Mouse (Mus musculus): ENCODE data around the gene Mettl15. TPM values are rescaled to one million over a fixed set of nuclear protein-coding genes. Genes with fewer than 3 reads are reported as not detected.
A peak's percentile ranks its signal among the peaks of the same experiment; 100 is the strongest.

The Mettl15 gene
- total and polyA plus RNA-seq, 3 experiments = 3.1 to 5.3 TPM; not detected in 1

DNA sequence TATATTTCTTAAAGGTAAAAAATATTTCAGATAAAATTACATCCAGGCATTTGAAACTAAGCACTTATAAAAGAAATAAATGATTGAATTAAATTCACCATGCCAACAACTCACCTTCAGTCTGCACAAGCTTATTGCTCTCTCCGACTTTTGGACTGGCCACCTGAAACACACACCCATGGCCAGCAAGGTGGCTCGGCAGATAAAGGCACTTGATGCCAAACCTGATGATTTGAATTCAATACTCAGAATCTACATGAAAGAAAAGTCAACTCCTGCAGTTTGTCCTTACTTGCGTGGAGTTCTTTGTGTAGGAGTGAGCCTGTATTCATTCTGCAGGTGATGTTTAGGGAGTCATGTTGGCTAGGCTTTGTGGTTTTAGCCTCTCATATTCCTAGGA, 3.6 kb upstream of the Mettl15 start:
- peaks cover 39% of the 10 kb centered on the region for H3K79me2 ChIP-seq (ENCODE audit: control insufficient read depth, insufficient read depth, low read length, poor library complexity)
- DNase-seq (ENCODE audit: low read depth, low spot score) = no peak
- H3K36me3 ChIP-seq (ENCODE audit: control insufficient read depth in 1 of 2, insufficient read depth in 2 of 2, low read length in 2 of 2) = peaks cover 12 to 26% of the 10 kb centered on the region in 2 experiments
- H3K4me3 ChIP-seq (ENCODE audit: control insufficient read depth in 1 of 2, insufficient read depth in 1 of 2, low read depth in 2 of 2, low read length in 2 of 2) = no peak overlapping the region
- TF ChIP-seq MAX (IDR thresholded peaks at IDR 0.05; ENCODE audit: low read length) (no peak), MYC (IDR thresholded peaks at IDR 0.05; ENCODE audit: low read depth, low read length) (no peak), TAL1 (IDR thresholded peaks at IDR 0.05; ENCODE audit: low read length) (no peak; the same call in 1 of the 2 replicates), E2F4 (IDR thresholded peaks at IDR 0.05; ENCODE audit: borderline replicate concordance, low read depth, low read length) (no peak), MYB (IDR thresholded peaks at IDR 0.05; ENCODE audit: low read depth, low read length) (no peak), POLR2AphosphoS2 (IDR thresholded peaks at IDR 0.05; ENCODE audit: low read length) (no peak), HCFC1 (IDR thresholded peaks at IDR 0.05; ENCODE audit: low read depth, low read length) (no peak), ZMIZ1 (IDR thresholded peaks at IDR 0.05; ENCODE audit: low read depth, low read length) (no peak), JUND (IDR thresholded peaks at IDR 0.05; ENCODE audit: low read depth, low read length) (no peak), ZC3H11A (IDR thresholded peaks at IDR 0.05; ENCODE audit: low read depth, low read length) (no peak), ZNF384 (IDR thresholded peaks at IDR 0.05; ENCODE audit: low read depth, low read length) (no peak)
- no peak overlapping the region for H3K9ac ChIP-seq (ENCODE audit: control insufficient read depth, low read depth, low read length, poor library complexity, severe bottlenecking)
- H3K27me3 ChIP-seq (ENCODE audit: control insufficient read depth in 1 of 2, insufficient read depth in 2 of 2, low read length in 2 of 2) = no peaks in the 10 kb centered on the region
- H3K27ac ChIP-seq (ENCODE audit: control insufficient read depth, low read depth, low read length) = no peak overlapping the region
- no peaks in the 10 kb centered on the region for H3K9me3 ChIP-seq (replicated peaks; ENCODE audit: insufficient read depth, low read length)
- H3K4me1 ChIP-seq (ENCODE audit: control insufficient read depth in 1 of 2, insufficient read depth in 2 of 2, low read length in 2 of 2) = peaks cover 9% of the 10 kb centered on the region in 2 experiments

DNA sequence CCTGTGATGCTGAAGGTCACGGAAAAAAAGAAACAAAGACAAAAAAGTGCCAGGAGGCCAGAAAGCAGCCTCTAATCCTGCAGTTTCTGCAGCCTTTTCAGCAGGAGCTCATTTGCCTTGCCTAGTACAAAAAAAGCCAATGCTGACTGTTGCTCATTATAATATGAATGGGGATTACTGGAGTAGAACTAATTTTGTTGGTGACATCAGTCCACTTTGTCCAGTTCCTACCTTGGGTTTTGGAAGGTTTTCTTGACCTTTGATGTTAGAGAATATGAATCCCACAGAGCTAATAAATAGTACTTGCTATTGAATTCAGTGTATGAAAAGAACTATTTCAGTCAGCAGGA, 768 bp upstream of the Mettl15 start:
- Histone ChIP-seq H3K4me3 (ENCODE audit: control insufficient read depth in 1 of 2, insufficient read depth in 1 of 2, low read depth in 2 of 2, low read length in 2 of 2) (peak overlapping the region; percentile 83 to 86), H3K79me2 (ENCODE audit: control insufficient read depth, insufficient read depth, low read length, poor library complexity) (peaks cover 35% of the 10 kb centered on the region), H3K9ac (ENCODE audit: control insufficient read depth, low read depth, low read length, poor library complexity, severe bottlenecking) (peak overlapping the region; percentile 85), H3K9me3 (replicated peaks; ENCODE audit: insufficient read depth, low read length) (no peaks in the 10 kb centered on the region), H3K27ac (ENCODE audit: control insufficient read depth, low read depth, low read length) (peak overlapping the region; percentile 72), H3K4me1 (ENCODE audit: control insufficient read depth in 1 of 2, insufficient read depth in 2 of 2, low read length in 2 of 2) (peaks cover 3 to 6% of the 10 kb centered on the region in 2 experiments; a peak in 3 of 4 replicates), H3K27me3 (ENCODE audit: control insufficient read depth in 1 of 2, insufficient read depth in 2 of 2, low read length in 2 of 2) (no peaks in the 10 kb centered on the region), H3K36me3 (ENCODE audit: control insufficient read depth in 1 of 2, insufficient read depth in 2 of 2, low read length in 2 of 2) (peaks cover 3 to 24% of the 10 kb centered on the region in 2 experiments; a peak in 2 of 4 replicates)
- TF ChIP-seq MAFK (IDR thresholded peaks at IDR 0.05; ENCODE audit: borderline replicate concordance, low read depth, low read length) (no peak), E2F4 (IDR thresholded peaks at IDR 0.05; ENCODE audit: borderline replicate concordance, low read depth, low read length) (0 out of 2 replicates have a peak, but pooled peaks have one; percentile 22)
- no peak for DNase-seq (ENCODE audit: low read depth, low spot score)

DNA sequence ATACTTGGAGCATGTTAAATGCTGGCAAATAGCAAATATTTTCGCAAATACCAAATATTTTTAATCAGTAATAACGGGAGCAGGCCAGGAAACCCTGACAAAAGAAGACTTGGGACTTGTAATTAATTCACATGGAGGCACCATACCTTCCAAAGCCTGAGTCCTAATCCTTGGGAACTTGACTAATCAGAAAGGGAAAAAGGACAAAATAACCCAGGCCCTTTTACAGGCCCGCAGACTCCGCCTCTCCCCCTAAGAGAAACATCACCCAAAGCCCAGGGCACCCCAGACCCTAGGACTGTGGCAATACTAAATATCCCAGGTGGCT, 312 bp downstream of the Mettl15 start:
- Histone ChIP-seq H3K4me1 (ENCODE audit: control insufficient read depth in 1 of 2, insufficient read depth in 2 of 2, low read length in 2 of 2) (peaks cover 3 to 6% of the 10 kb centered on the region in 2 experiments; a peak in 3 of 4 replicates), H3K79me2 (ENCODE audit: control insufficient read depth, insufficient read depth, low read length, poor library complexity) (peaks cover 26% of the 10 kb centered on the region), H3K36me3 (ENCODE audit: control insufficient read depth in 1 of 2, insufficient read depth in 2 of 2, low read length in 2 of 2) (peaks cover 3 to 22% of the 10 kb centered on the region in 2 experiments; a peak in 2 of 4 replicates), H3K9ac (ENCODE audit: control insufficient read depth, low read depth, low read length, poor library complexity, severe bottlenecking) (peak overlapping the region; percentile 69), H3K4me3 (ENCODE audit: control insufficient read depth in 1 of 2, insufficient read depth in 1 of 2, low read depth in 2 of 2, low read length in 2 of 2) (peak overlapping the region; percentile 45 to 61), H3K27ac (ENCODE audit: control insufficient read depth, low read depth, low read length) (no peak overlapping the region), H3K9me3 (replicated peaks; ENCODE audit: insufficient read depth, low read length) (no peaks in the 10 kb centered on the region), H3K27me3 (ENCODE audit: control insufficient read depth in 1 of 2, insufficient read depth in 2 of 2, low read length in 2 of 2) (no peaks in the 10 kb centered on the region)
- DNase-seq (ENCODE audit: low read depth, low spot score) = no peak
- no peak for TF ChIP-seq HCFC1 (IDR thresholded peaks at IDR 0.05; ENCODE audit: low read depth, low read length)
- peak; percentile 54; the same call in 1 of the 2 replicates for TF ChIP-seq MYC (IDR thresholded peaks at IDR 0.05; ENCODE audit: low read depth, low read length)
- TF ChIP-seq ZMIZ1 (IDR thresholded peaks at IDR 0.05; ENCODE audit: low read depth, low read length) = peak; percentile 51; the same call in 1 of the 2 replicates
- 0 out of 4 replicates have a peak, but pooled peaks of 1 of the 2 experiments have one; percentile 24 for TF ChIP-seq POLR2A (IDR thresholded peaks at IDR 0.05; ENCODE audit: control insufficient read depth in 1 of 2, insufficient read depth in 1 of 2, low read depth in 1 of 2, low read length in 2 of 2, poor library complexity in 1 of 2)
